29 mouse cellular contexts compared by ENCODE assay signal in genomic region chr15:99111139-99111538, GRCm38 (mm10). TPM values are rescaled to one million over a fixed set of nuclear protein-coding genes. Genes with fewer than 3 reads are reported as not detected.
"Had no signal": no experiment of that assay in that cellular context is flagged by ENCODE, and none has a peak within 500 bp of the region (broad histone marks: within the 10 kb centered on the region; RNA-seq: fewer than 3 reads in every experiment).

No protein-coding gene starts in this region.

- H3K27ac ChIP-seq: limb, embryonic 12.5 days; limb, embryonic 15.5 days; liver, embryonic 14.5 days; lung, embryonic 15.5 days; midbrain, embryonic 10.5 days; midbrain, embryonic 13.5 days; neural tube, embryonic 13.5 days had no signal

- ATAC-seq: midbrain, embryonic 13.5 days; midbrain, embryonic 16.5 days had no signal

- H3K9ac ChIP-seq: limb, embryonic 12.5 days; limb, embryonic 15.5 days; liver, embryonic 14.5 days; lung, embryonic 15.5 days; midbrain, embryonic 13.5 days; neural tube, embryonic 13.5 days had no signal

- DNase-seq: kidney, postnatal 14 days; kidney, postnatal 4 days; left cerebral cortex, postnatal 4 days; lung, adult 18-20 months; lung, postnatal 10 days; lung, postnatal 36 days; retina, postnatal 1 day; right cerebral cortex, postnatal 25 days; spleen, adult 18-20 months; thymus, adult 18-20 months; thymus, postnatal 14 days; thymus, postnatal 4 days had no signal

- H3K4me1 ChIP-seq: limb, embryonic 12.5 days; limb, embryonic 15.5 days; lung, embryonic 15.5 days; midbrain, embryonic 13.5 days; neural tube, embryonic 13.5 days had no signal

- H3K4me2 ChIP-seq: limb, embryonic 12.5 days; limb, embryonic 15.5 days; liver, embryonic 11.5 days; lung, embryonic 15.5 days; midbrain, embryonic 13.5 days; neural tube, embryonic 13.5 days had no signal

- H3K27me3 ChIP-seq: limb, embryonic 12.5 days; limb, embryonic 15.5 days; lung, embryonic 15.5 days; midbrain, embryonic 13.5 days; neural tube, embryonic 13.5 days had no signal

- H3K4me3 ChIP-seq: limb, embryonic 12.5 days; limb, embryonic 15.5 days; lung, embryonic 15.5 days; megakaryocyte, embryonic 14.5 days; midbrain, embryonic 10.5 days; midbrain, embryonic 13.5 days; myocyte; neural tube, embryonic 13.5 days had no signal

- H3K9me3 ChIP-seq: limb, embryonic 12.5 days; limb, embryonic 15.5 days; lung, embryonic 15.5 days; megakaryocyte, embryonic 14.5 days; midbrain, embryonic 10.5 days; midbrain, embryonic 13.5 days; neural tube, embryonic 13.5 days had no signal

- H3K36me3 ChIP-seq: limb, embryonic 12.5 days; limb, embryonic 15.5 days; lung, embryonic 15.5 days; midbrain, embryonic 10.5 days; midbrain, embryonic 13.5 days; neural tube, embryonic 13.5 days had no signal

RNA-seq across cellular contexts. Expression of gene Spats2, which starts 14.6 kb away (rescaled TPM):
- total RNA-seq: monocyte, adult 5-6 weeks; neutrophil, adult 5-6 weeks had no signal

RNA-seq across cellular contexts. Expression of gene Dnajc22, which starts 18.2 kb away (rescaled TPM):
- total RNA-seq: left cerebral cortex, postnatal 14 days; monocyte, adult 5-6 weeks; neutrophil, adult 5-6 weeks had no signal

RNA-seq across cellular contexts. Expression of gene C1ql4, which starts 23.5 kb away (rescaled TPM):
- total RNA-seq: layer of hippocampus, adult 18-20 months; left cerebral cortex, adult 8-10 months; left cerebral cortex, postnatal 14 days; left cerebral cortex, postnatal 4 days; monocyte, adult 5-6 weeks; neutrophil, adult 5-6 weeks had no signal
- polyA plus RNA-seq: limb, embryonic 12.5 days; limb, embryonic 15.5 days; liver, embryonic 11.5 days; liver, embryonic 14.5 days; lung, embryonic 15.5 days; stomach, embryonic 16.5 days had no signal

RNA-seq across cellular contexts. Expression of gene Troap, which starts 36.8 kb away (rescaled TPM):
- total RNA-seq: monocyte, adult 5-6 weeks had no signal

RNA-seq across cellular contexts. Expression of gene Prph, which starts 56.2 kb away (rescaled TPM):
- total RNA-seq: monocyte, adult 5-6 weeks; neutrophil, adult 5-6 weeks had no signal
